Mouse (Mus musculus) gastrocnemius, postnatal 36 days (tissue): ENCODE measurements around the gene Klk7. TPM values are rescaled to one million over a fixed set of nuclear protein-coding genes. Genes with fewer than 3 reads are reported as not detected.

Experiments
- DNase-seq, 2 experiments: peaks; one replicate each; pipeline ENCODE4 v3.0.0; 2022
- intact Hi-C: fragments of 180-260 bp; cut with DNase I; formaldehyde crosslinking; loops from one replicate; pipeline ENCODE4 v1.15.1; 2025
- long read RNA-seq, 2 experiments: library from polyadenylated mRNA; stranded (forward); transcript quantifications; one replicate each; pipeline ENCODE4 v2.0.0; 2021
- total RNA-seq, 2 experiments: library from RNA; stranded (reverse); gene quantifications; 2 replicates each; pipeline ENCODE4 v1.2.3; 2021

The Klk7 gene
- total RNA-seq, result not detected
- long read RNA-seq, experiment 1, result 0 reads
- long read RNA-seq, experiment 2, result 0 reads

DNA sequence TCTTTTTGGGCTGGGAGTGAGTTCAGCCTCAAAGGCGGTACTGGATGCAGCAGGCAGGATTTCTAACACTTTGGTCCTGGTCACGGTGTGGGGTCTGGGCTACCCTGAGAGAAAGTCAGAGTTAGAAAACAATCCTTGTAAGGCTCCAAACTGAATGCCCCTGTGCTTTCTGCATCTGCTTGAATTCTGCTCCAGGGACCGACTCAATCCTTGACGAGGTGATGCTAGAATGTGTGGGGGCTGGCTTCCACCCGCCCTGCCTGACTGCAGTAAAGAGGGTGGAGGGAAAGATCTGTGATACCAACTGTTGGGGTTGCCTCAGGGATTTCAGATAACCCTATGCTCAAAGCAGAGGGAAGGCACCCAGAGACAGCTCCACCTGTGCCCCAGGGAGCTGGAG lies at the start of gene Klk7:
TSS of gene Klk7 (plus strand) at position 301 of the 400 bp plus-strand sequence.
- no peak for DNase-seq
- intact Hi-C loops, result no loop called here

DNA sequence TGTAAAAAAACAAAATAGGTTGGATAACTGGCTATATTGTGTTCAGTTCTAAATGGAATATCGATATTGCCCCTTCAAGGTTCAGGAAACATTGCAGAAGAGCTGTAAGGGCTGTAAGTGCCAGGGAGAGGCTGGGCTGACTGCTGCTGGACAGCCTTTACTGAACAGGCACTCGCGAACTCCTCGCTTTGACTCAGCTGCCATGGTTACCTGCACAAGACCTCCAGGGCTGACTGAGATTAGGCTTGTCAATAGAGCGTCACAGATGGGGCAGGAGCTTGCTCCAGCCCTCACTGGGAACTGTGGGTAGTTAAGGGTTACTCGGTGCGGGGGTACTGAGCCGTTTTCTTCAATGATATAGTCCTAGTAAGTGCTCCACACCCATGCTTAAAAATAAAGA lies 44.6 kb upstream of the Klk7 start:
- DNase-seq, result no peak
- intact Hi-C loops, result no loop called here

DNA sequence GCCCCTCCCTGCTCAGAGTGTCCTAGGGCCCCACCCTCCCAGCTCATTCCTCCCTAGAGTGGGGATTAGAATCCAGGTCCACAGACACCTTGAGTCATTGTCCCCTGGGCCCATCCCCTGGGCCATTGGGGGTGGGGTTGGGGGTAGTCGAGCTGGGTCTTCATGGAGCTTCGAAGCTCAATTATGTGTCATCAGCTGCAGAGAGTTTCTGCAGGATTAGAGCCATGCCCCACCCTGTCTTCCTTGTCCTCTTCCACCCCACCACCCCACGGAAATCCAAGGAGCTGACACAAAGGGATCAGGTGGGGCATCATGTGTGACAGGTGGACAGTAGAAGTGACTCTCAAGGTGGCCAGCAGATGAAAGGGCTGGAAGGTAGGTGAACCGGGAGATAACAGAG lies 42.5 kb upstream of the Klk7 start, which contains the start of gene Klk12:
TSS of gene Klk12 (plus strand) at position 301 of the 400 bp plus-strand sequence.
- no peak for DNase-seq
- intact Hi-C loops, result no loop called here

DNA sequence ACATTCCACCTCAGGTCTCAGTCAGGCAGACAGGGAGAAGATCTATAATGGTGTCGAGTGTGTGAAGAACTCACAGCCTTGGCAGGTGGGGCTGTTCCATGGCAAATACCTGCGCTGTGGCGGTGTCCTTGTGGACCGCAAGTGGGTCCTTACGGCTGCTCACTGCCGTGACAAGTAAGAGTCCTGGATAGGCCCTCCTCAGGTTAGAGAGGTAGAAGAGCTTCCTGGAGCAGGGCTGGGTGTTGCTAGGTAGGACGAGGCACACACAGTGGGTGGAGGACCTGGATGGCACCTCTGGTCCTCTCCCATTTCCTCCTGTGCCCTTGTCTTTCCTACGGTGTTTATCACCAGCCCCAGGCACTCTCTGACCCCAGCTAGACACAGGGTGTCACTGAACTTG lies 41.5 kb upstream of the Klk7 start:
- DNase-seq, result no peak
- intact Hi-C loops, result no loop called here

DNA sequence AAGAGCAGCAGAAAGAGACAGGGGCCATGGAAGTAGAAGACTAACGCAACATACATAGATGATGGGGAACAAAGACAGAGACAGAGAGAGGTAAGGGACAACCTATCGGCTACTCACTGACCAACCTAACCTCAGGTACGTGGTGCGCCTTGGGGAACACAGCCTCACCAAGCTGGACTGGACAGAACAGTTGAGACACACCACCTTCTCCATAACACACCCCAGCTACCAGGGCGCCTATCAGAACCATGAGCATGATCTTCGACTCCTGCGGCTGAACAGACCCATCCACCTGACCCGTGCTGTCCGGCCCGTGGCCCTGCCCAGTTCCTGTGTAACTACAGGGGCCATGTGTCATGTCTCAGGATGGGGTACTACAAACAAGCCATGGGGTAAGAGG lies 40.4 kb upstream of the Klk7 start:
- DNase-seq, result no peak
- intact Hi-C loops, result no loop called here

DNA sequence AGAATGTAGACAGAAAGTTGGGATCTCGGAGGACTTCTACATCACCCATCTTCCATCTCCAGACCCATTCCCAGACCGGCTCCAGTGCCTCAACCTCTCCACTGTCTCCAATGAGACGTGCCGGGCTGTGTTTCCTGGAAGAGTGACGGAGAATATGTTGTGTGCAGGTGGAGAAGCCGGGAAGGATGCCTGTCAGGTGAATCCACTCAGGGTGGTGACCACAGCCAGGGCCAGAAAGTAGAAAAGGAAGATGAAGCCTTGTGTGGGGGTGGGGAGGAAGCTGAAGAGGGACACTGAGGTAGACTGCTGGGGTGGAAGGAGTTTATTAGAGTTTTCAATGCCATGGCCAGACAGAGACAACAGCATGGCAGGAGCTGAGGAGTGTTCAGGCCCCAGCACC lies 39.2 kb upstream of the Klk7 start:
- intact Hi-C loops, result no loop called here
- no peak for DNase-seq

DNA sequence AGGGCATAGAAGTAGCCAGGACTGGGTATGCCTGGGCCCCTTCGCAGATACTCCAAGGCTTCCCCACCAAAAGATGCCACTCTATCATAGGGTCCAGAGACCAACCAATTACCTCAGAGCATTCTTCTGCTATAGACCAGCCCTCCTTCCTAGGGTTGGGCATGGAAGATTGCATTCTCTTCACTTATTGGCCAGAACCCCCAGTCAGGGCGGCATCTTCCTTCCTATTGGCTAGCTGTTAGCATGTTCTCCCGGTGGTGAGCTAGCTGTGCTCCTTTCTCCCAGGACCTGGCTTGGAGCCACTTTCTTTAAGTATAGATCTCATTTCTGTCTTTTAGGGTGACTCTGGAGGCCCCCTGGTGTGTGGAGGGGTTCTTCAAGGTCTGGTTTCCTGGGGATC lies 38.2 kb upstream of the Klk7 start:
- DNase-seq, result no peak
- intact Hi-C loops, result no loop called here

DNA sequence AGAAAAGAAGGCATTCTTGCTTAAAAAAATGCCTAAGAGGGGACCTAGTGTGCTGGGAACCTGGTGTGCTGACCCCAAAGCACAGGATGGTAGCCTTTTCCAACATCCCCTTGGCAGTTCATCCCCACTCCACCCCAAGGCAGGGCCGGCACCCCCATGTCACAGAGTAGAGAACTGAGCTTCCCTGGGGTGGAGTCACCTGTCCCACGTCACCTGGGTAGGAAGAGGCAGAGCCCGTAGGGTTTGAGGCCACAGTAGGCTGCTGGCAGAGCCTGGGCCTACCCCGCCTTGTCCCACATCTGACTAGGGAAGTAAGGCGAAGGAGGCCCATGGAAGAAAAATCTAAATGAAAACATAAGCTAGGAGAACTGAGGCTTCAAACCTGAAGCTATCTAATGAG lies 36.7 kb upstream of the Klk7 start, which contains the start of gene Klk11:
TSS of gene Klk11 (plus strand) at position 241 of the 400 bp plus-strand sequence.
- intact Hi-C loops, result no loop called here
- no peak for DNase-seq

DNA sequence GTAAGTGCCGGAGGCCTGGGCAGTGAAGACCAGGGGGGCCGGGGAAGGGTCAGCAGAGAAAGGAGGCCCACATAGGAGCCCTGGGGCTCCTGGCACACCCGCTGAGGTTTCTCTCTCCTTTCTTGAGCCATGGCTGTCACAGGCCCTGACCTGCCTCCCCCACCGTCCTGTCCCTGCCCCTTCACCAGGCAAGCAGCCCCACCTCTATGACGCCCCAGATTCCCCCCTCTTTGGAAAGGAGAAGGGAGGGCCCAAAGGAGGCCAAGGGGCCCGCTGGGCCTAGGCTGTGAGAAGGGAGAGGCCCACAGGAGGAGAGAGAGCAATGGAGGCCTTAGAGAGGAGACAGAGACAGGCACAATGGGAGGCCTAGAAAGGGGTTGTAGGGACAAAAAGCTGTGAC lies 36.3 kb upstream of the Klk7 start:
- intact Hi-C loops, result no loop called here
- no peak for DNase-seq

DNA sequence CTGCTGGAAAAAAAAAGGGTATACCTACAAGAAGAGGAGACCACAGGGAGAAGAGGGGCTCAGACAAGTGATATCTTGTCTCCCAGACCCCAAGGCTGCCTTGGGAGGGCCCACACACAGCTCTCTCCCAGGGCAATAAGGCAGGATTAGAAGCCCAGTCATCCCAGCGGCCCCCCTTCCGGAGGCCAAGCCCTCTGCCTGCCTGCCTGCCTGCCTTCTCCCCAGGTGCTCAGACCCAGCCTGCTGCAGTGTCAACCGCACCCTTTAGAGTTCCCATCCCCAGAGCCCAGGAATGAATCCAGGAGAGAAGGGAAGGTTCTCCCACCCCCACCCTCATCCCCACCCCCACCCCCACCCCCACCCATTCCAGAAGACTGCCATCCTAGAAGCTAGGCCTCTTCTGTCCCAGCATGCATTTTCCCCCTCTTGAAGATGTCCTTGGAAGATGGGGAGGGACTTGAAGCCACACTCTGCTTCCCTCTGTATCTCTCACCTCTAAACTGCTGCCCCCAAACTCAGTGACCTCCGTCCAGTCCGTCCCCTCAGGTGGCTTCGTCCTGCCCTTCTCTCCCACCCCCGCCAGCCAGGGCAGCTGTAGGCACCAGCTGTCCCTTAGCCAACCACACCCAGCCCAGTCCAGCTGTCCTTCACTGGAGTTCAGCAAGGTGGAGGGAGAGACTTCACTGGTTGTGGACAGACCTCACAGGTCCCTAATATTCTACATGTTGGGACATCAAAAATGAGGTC lies 35.6 kb upstream of the Klk7 start:
- DNase-seq, result no peak
- intact Hi-C loops, result no loop called here

DNA sequence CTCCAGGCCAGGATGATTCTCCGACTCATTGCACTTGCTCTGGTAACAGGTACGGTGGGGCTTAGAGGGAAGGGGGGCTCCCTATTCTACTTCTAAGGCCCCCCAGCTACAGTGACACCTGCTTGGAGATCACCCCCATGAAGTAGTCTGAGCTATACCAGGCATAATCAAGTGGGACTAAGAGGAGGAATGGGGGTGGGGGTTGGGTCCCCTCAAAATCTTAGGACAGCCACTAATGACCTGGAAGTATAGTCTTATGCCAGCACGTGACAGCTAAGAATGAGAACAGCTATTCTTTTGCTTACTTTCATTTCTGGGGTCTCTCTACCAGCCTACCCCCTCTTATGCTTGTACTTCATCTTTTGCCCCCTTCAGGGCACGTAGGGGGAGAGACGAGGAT lies 34.6 kb upstream of the Klk7 start:
- DNase-seq, result no peak
- intact Hi-C loops, result no loop called here

DNA sequence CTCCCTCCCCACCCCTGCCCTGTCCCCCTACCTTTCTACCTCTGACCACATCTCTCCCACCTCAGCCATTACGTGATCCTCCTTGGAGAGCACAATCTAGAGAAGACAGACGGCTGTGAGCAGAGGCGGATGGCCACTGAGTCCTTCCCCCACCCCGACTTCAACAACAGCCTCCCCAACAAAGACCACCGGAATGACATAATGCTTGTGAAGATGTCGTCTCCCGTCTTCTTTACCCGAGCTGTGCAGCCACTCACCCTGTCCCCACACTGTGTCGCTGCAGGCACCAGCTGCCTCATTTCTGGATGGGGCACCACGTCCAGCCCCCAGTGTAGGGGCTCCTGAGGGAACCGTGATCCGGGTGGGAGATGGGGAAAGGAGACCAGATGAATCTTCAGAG lies 33.7 kb upstream of the Klk7 start:
- intact Hi-C loops, result no loop called here
- no peak for DNase-seq

DNA sequence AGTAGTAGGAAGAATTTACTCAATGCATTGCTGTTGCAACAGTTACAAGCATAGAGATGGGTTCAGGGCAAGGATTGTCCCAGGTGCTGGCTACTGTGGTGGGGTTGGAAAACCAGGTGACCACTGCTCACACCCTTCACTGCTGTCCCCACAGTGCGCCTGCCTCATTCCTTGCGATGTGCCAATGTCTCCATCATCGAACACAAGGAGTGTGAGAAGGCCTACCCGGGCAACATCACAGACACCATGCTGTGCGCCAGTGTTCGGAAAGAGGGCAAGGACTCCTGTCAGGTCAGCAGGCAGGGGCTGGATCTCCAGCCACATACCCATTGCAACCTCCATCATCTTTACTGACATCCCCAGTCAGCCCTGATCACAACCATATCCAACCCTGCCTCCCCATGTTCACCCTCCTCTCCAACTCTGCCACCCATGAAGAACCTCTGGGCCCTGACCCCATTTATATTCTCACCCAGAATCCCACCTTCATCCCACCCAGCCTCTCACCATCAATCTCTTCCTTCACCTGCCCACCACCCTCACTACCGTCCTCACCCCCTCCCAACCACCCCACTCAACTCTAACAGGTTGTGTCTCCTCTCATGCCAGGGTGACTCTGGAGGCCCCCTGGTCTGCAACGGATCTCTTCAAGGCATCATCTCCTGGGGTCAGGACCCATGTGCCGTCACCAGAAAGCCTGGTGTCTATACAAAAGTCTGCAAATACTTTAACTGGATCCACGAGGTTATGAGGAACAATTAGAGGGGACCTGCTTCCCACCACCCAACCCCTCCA lies 32.7 kb upstream of the Klk7 start:
- DNase-seq, result no peak
- intact Hi-C loops, result no loop called here

DNA sequence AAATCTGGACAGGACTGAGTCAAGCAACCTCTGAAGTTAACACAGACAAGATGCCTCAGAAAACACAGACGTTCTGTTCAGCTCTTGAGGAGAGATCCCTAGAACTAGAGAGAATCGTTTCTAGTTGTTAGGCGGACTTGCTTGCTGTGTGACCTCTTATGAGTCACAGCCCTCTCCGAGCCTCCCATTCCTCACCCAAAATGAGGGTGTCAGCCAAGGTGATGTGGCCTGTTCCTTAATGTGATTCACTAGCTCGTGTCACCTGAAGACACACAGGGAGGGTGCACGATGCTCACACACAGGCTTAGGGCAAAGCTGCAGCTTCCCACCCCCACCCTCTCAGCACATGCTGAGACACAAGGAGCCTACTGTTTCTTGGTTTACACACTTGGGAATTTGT lies 30.9 kb upstream of the Klk7 start:
- intact Hi-C loops, result loop anchor here (5.0 kb wide), 1 partner anchor 98 kb away; no protein-coding TSS in a partner anchor
- no peak for DNase-seq

DNA sequence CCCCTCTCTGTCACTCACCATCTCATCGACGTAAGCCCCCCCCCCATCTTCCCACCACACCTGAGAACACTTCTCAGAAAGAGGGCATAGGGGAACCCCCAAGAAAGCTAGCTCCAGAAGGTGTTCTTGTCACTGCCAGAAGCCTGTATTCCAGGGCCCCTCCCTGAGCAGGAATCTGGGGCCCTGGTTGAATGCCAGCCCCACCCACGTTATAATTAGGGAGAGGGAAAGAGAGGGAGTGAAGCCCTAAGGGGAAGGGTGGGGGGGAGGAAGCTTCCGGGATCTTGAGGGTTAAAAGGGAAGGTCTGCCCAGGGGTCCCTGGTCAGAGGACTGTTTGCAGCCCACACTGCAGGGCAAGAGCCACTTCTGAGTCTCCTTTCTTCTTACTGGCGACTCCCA lies 30.3 kb upstream of the Klk7 start, which contains the start of gene Klk10:
TSS of gene Klk10 (plus strand) at position 290 of the 400 bp plus-strand sequence.
- no peak for DNase-seq
- intact Hi-C loops, result loop anchor here (5.0 kb wide), 1 partner anchor 98 kb away; no protein-coding TSS in a partner anchor

DNA sequence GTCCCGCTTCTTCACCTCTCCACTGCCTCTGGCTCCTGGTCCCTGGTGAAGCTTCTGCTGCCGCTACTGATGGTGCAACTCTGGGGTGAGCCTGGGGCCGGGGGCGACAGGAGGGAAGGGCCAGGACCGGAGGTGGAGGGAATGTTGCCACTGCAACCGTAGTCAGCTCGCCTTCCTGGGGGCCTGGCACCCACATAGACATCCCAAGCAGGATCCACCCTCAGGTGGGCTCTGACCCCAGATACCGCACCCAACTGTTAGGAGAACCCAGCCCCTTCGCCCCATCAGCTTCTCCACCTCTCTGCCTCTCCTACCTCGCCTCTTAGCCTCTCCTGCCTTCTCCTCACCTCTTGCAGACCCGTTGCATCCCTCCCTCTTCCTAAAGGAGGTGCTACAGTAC lies 29.6 kb upstream of the Klk7 start:
- DNase-seq, result no peak
- intact Hi-C loops, result loop anchor here (5.0 kb wide), 1 partner anchor 99 kb away; no protein-coding TSS in a partner anchor

DNA sequence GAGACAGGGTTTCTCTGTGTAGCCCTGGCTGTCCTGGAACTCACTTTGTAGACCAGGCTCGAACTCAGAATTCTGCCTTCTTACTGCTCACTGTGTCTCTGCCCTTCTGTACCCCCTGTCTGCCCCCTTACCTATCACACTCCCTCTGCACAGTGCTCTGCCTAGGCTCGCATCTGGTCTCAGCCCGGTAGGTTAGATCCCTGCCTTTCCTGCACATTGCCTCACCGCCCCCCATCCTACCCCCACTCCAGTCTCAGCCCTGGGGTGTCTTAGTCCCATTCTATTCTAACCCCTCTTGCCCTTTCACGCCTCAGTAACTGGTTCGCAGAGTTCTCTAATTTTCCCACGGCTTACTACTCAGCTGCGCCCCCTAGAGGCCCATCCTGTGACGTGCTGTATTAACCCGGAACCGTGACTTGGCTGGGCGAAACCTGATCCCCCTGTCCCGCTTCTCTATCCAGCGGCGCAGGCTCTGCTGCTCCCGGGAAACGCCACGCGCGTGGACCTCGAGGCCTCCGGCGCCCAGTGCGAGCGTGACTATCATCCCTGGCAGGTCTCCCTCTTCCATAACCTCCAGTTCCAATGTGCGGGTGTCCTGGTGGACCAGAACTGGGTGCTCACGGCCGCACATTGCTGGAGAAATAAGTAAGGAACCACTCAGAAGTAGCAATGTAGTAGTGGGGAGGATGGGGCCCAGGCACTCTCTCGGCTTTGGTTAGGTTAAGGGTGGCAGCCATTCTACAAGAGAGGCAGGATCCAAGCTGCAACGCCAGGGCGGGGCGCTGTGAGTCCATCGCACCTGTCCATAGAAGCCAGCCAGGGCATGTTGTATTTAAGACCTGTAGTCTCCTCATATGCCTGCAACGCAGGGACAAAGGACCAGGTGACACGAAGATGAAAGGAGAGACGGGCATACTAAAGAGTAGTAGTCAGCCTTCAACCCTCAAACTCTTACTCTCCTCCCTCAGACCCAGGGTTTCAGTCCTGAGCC lies 28.5 kb upstream of the Klk7 start:
- peak; percentile 60 to 75 for DNase-seq
- intact Hi-C loops, result loop anchor here (5.0 kb wide), 1 partner anchor 100 kb away; no protein-coding TSS in a partner anchor

DNA sequence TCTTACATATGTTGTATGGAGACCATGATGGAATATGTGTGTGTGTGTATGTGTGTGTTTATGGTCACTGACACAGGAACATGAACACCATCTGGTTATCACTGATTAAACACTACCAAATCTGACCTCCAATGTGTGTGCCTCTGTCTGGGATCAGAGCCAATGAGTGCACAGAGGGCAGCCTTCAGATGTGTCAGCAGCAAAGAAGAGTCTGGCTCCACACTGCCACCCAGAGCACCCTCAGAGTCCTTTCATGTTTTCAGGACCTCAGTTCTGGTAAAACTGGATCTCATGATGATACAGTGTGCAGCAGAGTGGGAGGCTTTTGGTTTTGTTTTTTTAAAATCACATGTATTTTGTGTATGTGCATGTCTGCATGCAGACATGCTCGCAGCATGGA lies 25.8 kb upstream of the Klk7 start:
- DNase-seq, result no peak
- intact Hi-C loops, result no loop called here

DNA sequence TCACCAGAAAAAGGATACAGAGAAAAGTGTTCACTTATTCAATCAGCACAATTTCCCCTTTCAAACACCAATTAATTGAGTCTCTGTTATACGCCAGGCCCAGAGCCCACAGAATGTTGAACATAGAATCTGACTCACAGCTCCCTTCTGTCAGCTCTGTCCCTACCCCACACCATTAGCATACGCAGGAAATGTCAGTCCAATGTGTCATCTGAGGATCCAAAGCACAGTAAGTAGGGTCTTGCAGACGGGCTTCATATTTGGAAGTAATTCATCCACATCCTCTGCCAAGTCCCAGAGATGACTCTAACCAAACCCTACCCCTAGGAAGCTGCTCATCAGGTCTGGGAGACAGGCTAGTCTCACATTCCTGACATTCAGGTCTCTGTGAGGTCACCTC lies 23.0 kb upstream of the Klk7 start:
- intact Hi-C loops, result no loop called here
- DNase-seq, result no peak

DNA sequence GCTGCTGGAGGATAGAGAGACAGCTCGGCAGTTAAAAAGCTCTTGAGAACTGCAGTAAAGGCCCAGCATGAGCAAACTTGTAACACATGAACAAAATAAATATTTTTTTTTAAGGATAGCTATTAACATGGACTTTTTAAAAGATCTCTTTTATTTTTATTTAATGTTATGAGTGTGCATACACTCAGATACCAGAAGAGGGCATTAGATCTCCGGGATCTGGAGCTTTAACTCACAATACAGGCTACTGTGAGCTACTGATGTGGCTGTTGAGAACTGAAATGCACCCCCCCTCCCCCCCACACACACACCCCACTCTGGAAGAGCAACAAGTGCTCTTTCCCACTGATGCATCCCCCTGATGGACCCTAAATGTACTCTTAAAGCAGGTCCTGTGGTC lies 21.8 kb upstream of the Klk7 start:
- DNase-seq, result no peak
- intact Hi-C loops, result no loop called here
